Mouse (Mus musculus): ENCODE results near the gene Plcb1. TPM values are rescaled to one million over a fixed set of nuclear protein-coding genes. Genes with fewer than 3 reads are reported as not detected.

The Plcb1 gene
- total RNA-seq, 4 experiments from 2014 or later, result 130 to 150 (median 139) TPM

- no peak for DNase-seq (ENCODE audit: low spot score in 2 of 2)
These were observed 267.5 kb downstream of the Plcb1 start for GRCm38 (mm10) chr2:135053391-135053790.

DNA sequence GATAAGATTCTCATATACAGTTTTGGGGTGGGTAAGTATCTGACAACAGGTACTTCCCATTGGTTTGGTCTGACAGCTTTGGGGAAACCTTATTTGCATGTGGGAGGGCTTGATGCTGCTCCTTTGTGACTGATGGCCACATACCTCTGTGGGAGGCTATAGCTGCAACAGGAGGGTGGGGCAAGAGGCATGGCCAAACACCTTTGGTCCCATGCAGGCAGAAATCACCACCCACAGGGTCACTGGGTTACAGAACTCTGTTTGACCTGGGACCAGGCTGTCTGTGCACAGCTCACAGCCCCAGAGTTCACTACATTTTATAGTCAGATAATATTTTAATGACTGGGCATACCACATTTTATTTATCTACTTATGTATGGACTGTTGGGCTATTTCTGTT is 281.6 kb downstream of the Plcb1 start:
- DNase-seq (ENCODE audit: low spot score in 2 of 2), result no peak

DNA sequence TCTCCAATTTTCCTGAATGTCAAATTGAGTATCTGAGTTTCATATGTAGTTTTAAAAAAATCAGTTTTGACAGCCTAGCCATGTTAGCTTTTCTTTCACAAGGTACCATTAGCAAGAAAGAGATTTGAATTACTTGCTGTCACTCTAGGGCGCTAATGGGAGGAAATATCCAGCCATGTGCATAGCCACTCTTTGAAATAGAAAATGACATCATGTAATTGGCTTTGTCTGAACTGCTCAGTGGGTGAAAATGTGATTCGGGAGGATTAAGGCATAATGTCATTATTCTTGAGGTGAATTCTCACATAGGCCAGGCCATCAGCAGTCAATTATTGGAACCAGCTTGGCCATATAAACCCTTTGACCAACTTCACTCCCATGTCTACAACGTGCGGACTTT is 285.5 kb downstream of the Plcb1 start:
- no peak for DNase-seq (ENCODE audit: low spot score in 2 of 2)

DNA sequence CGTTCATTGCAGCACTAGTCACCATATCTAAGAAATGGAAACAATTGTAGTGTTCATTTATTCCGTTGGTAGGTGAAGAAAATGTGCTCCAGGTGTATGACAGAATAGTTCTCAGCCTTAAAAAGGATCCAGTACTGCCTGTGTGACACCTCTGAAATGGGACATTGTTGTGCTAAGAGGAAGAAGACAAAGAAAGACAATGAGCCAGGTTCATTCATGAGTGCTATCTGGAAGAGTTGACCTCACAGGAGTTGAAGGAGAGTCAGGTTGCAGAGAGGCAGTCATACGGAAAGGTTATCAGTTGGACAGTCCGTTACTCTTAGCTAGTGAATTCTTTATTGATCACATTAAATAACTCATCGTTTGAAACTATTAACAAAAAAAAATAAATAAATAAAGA is 286.6 kb downstream of the Plcb1 start:
- DNase-seq (ENCODE audit: low spot score in 2 of 2), result no peak

DNA sequence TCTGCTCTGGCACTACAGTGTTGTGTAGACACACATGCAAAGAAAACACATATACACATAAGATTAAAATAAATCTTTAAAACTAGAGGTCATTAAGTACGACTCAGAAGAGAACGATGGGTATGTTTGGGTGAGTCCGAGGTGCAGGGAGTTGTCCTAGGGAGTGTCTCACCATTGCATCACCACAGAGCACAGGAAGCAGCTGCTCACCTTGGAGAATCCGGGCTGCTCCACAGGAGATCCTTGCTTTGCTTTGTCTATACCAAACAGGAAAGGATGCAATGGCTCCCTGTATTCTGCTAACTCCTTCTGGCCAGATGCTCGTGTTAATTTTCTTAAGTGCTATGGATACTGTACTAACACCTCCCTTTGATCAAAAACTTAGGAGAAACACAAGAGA is 287.1 kb downstream of the Plcb1 start:
- DNase-seq (ENCODE audit: low spot score in 2 of 2), result no peak

DNA sequence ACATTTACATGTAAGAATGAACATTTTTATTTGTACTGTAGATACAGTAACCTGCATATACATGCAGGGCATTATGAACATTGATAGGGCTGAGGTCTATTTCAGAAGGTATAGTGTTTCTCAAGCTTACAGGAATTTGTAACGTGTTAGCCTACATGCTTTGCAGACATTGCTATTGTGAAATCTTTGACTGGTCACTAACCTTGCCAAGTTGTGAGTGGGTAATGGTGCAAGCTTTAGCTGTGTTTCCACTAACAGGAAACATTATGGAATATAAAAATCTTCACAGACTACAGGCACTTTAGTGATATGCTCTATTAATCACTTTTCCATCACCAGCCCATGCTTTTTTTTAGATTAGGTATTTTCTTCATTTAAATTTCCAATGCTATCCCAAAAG is 289.5 kb downstream of the Plcb1 start:
- no peak for DNase-seq (ENCODE audit: low spot score in 2 of 2)

DNA sequence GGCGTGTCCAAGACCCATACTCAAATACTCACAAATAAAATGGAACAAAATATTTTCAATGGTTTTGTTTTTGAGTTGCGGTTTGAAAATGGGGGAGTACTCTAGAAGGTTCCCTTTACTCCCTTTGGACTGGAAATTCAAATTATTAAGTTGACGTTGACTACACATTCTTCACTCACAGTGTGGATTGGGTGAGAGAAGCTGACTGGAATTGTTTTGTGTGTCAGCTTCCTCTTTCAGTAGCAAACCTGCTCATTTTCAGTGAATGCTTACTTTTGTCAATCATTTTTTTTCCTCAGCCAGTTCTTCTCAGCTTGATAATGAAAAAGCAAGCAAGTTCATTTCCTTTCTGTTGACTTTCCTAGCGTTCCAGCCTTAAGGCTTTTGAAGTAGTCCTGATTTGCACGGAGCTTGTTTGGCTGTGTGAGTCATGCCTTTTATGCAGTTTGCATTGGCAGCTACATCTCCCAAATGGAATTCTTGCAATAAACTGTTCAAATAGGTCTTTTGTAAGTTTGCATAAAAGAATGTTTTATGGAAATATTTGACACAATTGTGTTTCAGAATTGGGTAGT is 306.8 kb downstream of the Plcb1 start:
- no peak for DNase-seq (ENCODE audit: low spot score in 2 of 2)

DNA sequence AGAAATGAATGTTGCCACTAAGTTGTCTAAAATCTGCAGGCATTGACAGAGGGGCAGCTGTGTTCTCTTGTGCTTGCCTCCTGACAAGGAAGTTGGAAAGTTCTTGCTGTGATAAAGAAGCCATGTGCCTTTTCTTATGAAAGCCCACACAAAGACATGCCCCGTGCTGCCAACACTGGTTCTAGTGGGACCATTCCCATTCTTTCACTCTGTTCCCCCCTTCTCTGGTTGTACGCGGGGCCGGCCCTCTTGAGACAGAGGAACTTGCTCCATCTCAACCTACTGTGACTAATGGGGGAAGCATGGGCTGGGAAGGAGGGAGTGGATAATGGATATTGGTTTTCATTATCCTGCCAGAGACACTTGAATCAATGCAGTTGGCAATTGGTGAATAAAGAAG is 315.4 kb downstream of the Plcb1 start:
- DNase-seq (ENCODE audit: low spot score in 2 of 2), result no peak

DNA sequence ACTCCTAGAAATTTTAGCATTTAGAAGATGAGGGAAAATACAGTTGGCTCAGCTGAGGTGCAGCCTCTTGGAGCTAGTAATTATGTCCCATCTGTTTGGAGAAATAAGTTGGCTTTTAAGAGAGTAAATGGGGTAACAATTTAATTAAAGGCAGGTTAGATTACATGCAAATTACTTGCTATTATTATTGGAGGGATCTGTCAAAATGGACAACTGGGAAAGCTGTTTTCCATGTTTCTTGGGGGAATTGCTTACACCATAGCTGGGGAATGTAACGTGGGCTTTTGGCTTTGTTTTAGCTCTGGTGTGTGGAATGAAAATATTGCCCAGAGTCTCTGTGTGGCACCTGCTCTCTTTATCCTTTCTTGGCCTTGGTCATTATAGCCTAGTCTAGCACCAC is 316.1 kb downstream of the Plcb1 start:
- no peak for DNase-seq (ENCODE audit: low spot score in 2 of 2)

GRCm38 (mm10) chr2:135106649-135107048 is 320.8 kb downstream of the Plcb1 start:
- DNase-seq (ENCODE audit: low spot score in 2 of 2), result no peak

GRCm38 (mm10) chr2:135108607-135109006 is 322.7 kb downstream of the Plcb1 start:
- no peak for DNase-seq (ENCODE audit: low spot score in 2 of 2)

DNA sequence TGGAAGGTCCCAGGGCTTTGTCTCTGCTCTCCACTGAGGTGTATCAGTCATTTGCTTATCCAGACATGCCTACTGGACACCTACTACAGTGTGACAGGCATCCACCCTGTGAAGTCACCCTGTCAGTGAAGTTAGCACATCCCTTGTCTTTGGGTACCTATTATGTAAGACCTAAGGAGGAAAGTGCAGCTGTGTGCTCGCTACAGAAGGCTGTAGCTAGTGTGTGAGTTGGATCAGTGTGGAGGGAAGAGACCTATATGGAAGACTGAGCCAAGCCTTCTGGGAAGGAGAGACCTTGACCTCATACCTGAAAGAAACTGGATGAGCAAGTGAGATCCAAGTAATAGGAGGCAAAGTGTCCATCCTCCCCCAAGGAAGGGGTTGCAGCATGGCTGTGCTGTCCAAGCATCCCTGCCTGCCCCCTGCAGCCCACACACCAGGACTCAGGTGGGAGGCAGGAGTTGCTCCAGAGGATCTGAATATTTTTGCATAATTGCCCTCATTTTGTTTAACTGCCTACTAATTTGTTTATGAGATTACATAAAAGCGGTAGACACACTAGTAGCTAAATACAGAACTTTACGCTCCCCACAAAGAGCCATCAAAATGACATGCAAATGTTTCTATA is 328.7 kb downstream of the Plcb1 start:
- no peak for DNase-seq (ENCODE audit: low spot score in 2 of 2)

- DNase-seq (ENCODE audit: low spot score in 2 of 2), result no peak
These were observed 337.2 kb downstream of the Plcb1 start for GRCm38 (mm10) chr2:135123057-135123456.

DNA sequence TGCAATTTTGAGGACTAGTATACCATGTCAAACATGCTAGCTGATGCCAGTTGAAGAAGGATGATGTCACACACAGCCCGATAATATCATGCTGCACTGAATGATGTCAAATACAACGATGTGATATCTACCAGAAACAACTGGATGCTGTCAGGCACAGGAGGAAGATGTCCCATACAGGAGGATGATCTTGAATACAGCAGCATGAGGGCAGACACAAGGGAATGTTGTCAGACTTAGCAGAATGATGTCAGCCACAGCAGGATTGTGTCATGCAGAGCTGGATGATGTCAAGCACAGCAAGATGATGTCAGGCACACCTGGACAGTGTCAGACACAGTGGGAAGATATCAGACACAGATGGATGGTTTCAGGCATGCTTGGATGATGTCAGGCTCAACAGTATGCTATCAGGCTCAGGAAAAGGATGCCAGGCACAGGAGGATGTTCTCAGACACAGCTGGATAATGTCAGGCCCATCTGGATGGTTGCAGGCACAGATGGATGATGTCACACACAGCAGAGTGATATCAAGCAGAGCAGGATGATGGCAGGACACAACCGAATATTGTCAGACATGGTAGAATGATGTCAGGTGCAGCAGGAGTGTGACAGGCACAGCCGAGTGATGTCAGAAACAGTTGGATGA is 338.0 kb downstream of the Plcb1 start:
- DNase-seq (ENCODE audit: low spot score in 2 of 2), result no peak

- DNase-seq (ENCODE audit: low spot score in 2 of 2), result no peak
These were observed 354.7 kb downstream of the Plcb1 start for GRCm38 (mm10) chr2:135140576-135140975.

DNA sequence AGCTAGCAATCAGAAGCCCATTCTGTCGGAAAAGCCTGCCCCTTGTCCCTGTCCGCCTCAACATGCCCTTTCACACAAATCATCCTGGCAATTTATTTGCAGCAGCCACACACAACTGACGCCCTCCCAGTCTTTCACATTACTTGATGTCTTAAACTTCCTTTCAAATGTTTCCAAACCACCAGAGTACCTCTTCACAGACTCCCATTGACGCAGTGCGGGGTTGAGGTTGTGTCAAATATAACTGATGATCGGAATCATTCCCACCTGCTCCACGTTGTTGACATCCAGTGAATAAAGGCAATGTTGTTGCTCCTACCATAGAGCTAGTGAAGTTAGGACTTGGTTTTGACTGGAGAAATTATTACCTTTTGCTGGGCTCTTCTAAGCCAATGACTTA is 366.4 kb downstream of the Plcb1 start:
- DNase-seq (ENCODE audit: low spot score in 2 of 2), result no peak

DNA sequence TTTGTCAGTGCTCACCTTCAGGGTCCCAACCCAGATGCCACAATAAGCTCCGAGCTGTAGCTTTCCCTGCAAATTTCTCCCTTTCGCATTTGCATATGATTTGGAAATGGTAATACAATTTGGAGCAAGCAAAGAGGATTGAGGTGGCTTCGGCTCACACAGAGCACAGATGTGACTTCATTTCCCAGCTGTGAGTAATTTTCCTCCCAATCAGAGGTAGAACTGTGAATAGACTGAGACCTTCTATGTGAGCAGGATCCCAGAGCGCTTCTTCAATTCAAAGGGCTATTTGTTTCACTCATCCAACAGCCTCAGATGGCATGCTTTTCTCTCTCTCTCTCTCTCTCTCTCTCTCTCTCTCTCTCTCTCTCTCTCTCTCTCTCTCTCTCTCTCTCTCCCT is 367.4 kb downstream of the Plcb1 start:
- DNase-seq (ENCODE audit: low spot score in 2 of 2), result no peak

DNA sequence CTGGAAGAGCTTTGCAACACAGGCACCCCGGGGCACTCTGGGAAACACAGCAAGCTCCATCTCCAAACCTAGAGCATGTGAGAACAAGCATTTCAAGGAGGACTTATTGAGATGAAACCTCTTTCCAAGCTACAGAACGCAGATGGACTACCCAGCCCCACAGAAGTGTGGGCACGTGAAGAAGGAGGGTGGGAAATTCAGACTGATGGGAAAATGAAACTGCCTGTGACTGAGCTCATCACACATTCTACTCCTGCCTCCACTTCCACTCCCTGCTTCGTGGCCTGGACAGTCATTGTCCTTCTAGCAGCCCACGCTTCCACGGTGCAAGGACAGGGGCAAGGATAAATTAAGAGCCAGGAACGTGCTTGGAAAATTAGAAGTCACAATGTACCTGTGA is 370.2 kb downstream of the Plcb1 start:
- DNase-seq (ENCODE audit: low spot score in 2 of 2), result no peak

DNA sequence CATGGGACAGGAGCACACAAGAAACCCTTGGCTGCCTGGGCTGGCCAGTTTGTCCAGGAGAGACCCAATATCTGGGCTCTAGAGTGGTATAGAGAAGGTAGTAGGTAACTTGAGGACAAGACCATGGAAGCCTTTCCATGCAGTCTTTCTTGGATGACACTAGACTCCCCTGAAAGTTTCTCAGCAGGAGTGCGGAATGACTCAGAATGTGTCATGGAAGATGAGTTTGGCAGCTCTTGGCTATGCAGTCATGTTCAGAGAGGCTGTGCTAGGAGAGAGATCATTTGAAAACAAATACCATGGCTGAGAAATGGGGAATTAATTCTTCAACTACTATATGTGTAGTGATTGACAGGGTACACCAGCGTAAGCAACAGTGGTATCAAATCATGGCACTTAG is 372.1 kb downstream of the Plcb1 start:
- DNase-seq (ENCODE audit: low spot score in 2 of 2), result no peak

DNA sequence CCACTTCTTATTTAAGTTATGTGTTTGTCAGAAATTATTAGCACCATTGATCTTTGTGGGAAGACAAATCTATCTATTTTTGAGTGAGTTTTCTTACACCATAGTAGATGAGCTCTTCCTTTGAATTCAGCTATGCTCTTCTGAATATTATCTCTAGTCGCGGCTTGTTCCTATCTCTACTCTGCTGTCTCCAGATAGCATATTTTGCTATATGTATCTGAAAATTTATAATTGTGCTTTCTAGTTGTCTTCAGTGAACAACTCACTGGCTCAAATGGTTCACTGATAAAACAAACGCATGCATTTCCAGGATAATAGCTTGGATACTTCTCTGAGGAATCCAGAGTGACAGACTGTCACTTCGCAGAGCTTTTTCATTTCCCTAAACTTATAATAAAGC is 375.8 kb downstream of the Plcb1 start:
- DNase-seq (ENCODE audit: low spot score in 2 of 2), result no peak

GRCm38 (mm10) chr2:135165512-135165911 is 379.6 kb downstream of the Plcb1 start:
- no peak for DNase-seq (ENCODE audit: low spot score in 2 of 2)

GRCm38 (mm10) chr2:135175544-135175943 is 389.7 kb downstream of the Plcb1 start:
- no peak for DNase-seq (ENCODE audit: low spot score in 2 of 2)

GRCm38 (mm10) chr2:135187659-135188058 is 401.8 kb downstream of the Plcb1 start:
- no peak for DNase-seq (ENCODE audit: low spot score in 2 of 2)
